Mouse (Mus musculus): ENCODE measurements around the gene Stk40. TPM values are rescaled to one million over a fixed set of nuclear protein-coding genes. Genes with fewer than 3 reads are reported as not detected.

The Stk40 gene
- polyA plus RNA-seq, 1 experiment from 2014 or later = 26.7 TPM

GRCm38 (mm10) chr4:126131290-126132121 lies 27.7 kb downstream of the Stk40 start:
- TF ChIP-seq CTCF (IDR thresholded peaks at IDR 0.05) = no peak
- TF ChIP-seq EP300 (IDR thresholded peaks at IDR 0.05) = peak; percentile 99
- Histone ChIP-seq H3K36me3 (ENCODE audit: insufficient read depth, low read length) (peaks cover 7% of the 10 kb centered on the region; the same call in 1 of the 2 replicates), H3K9me3 (ENCODE audit: low read length) (no peaks in the 10 kb centered on the region), H3K4me1 (ENCODE audit: insufficient read depth, low read depth, low read length) (peaks cover 40% of the 10 kb centered on the region), H3K27ac (ENCODE audit: low read length) (peak overlapping the region; percentile 94), H3K4me3 (ENCODE audit: low read depth, low read length) (no peak overlapping the region), H3K4me2 (replicated peaks; ENCODE audit: low read depth, low read length) (no peak overlapping the region), H3K27me3 (replicated peaks; ENCODE audit: insufficient read depth, low read length) (no peaks in the 10 kb centered on the region), H3K9ac (replicated peaks; ENCODE audit: low read depth) (no peak overlapping the region)
- ATAC-seq (peak; percentile 88), DNase-seq (ENCODE audit: low spot score) (peak; percentile 92)
- 30% methylated on average over 10 of the region's 10 CpGs for WGBS

- H3K4me1 ChIP-seq (ENCODE audit: insufficient read depth, low read depth, low read length) = peaks cover 40% of the 10 kb centered on the region
- peak; percentile 38 for ATAC-seq
- peak; percentile 77 for DNase-seq (ENCODE audit: low spot score)
- H3K4me2 ChIP-seq (replicated peaks; ENCODE audit: low read depth, low read length) = no peak overlapping the region
- H3K9ac ChIP-seq (replicated peaks; ENCODE audit: low read depth) = no peak overlapping the region
- no peaks in the 10 kb centered on the region for H3K9me3 ChIP-seq (ENCODE audit: low read length)
- H3K27me3 ChIP-seq (replicated peaks; ENCODE audit: insufficient read depth, low read length) = no peaks in the 10 kb centered on the region
- H3K27ac ChIP-seq (ENCODE audit: low read length) = peak overlapping the region; percentile 94
- WGBS = 24% methylated on average over 6 of the region's 6 CpGs
- no peak for TF ChIP-seq CTCF (IDR thresholded peaks at IDR 0.05)
- TF ChIP-seq EP300 (IDR thresholded peaks at IDR 0.05) = peak; percentile 88
- H3K4me3 ChIP-seq (ENCODE audit: low read depth, low read length) = no peak overlapping the region
- H3K36me3 ChIP-seq (ENCODE audit: insufficient read depth, low read length) = peaks cover 8% of the 10 kb centered on the region; the same call in 1 of the 2 replicates
These were observed 29.0 kb downstream of the Stk40 start for GRCm38 (mm10) chr4:126132636-126133264.

GRCm38 (mm10) chr4:126134236-126134635 lies 30.5 kb downstream of the Stk40 start:
- DNase-seq (ENCODE audit: low spot score) (no peak), ATAC-seq (no peak)
- TF ChIP-seq CTCF (IDR thresholded peaks at IDR 0.05) = no peak
- no peak for TF ChIP-seq EP300 (IDR thresholded peaks at IDR 0.05)
- H3K27me3 ChIP-seq (replicated peaks; ENCODE audit: insufficient read depth, low read length) = no peaks in the 10 kb centered on the region
- H3K36me3 ChIP-seq (ENCODE audit: insufficient read depth, low read length) = peaks cover 20% of the 10 kb centered on the region; the same call in 1 of the 2 replicates
- H3K4me3 ChIP-seq (ENCODE audit: low read depth, low read length) = no peak overlapping the region
- WGBS = 83% methylated on average over 4 of the region's 4 CpGs
- no peak overlapping the region for H3K9ac ChIP-seq (replicated peaks; ENCODE audit: low read depth)
- H3K4me2 ChIP-seq (replicated peaks; ENCODE audit: low read depth, low read length) = no peak overlapping the region
- peaks cover 40% of the 10 kb centered on the region for H3K4me1 ChIP-seq (ENCODE audit: insufficient read depth, low read depth, low read length)
- H3K9me3 ChIP-seq (ENCODE audit: low read length) = no peaks in the 10 kb centered on the region
- peak overlapping the region; percentile 94; the same call in 1 of the 2 replicates for H3K27ac ChIP-seq (ENCODE audit: low read length)

DNA sequence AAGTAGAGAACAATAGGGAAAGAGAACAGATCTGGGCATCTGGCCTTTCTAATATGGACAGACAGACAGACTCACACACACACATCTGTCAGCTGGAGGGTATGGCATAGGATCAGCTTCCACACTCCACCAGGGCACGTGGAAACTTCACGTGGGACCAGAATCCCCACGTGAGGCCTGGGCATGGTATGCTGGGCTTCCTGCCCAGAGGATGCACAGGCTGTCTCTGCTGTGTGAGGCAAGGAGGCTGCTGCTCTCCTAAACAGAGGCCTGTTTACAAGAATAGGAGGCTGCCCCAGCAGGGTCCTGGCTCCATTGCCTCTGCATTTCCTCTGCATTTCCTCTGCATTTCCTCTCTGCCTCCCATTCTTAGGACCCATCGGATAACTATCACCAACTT lies 30.9 kb downstream of the Stk40 start:
- Histone ChIP-seq H3K27me3 (replicated peaks; ENCODE audit: insufficient read depth, low read length) (no peaks in the 10 kb centered on the region), H3K36me3 (ENCODE audit: insufficient read depth, low read length) (peaks cover 23% of the 10 kb centered on the region; the same call in 1 of the 2 replicates), H3K4me1 (ENCODE audit: insufficient read depth, low read depth, low read length) (peaks cover 40% of the 10 kb centered on the region), H3K4me3 (ENCODE audit: low read depth, low read length) (no peak overlapping the region), H3K9ac (replicated peaks; ENCODE audit: low read depth) (no peak overlapping the region), H3K4me2 (replicated peaks; ENCODE audit: low read depth, low read length) (no peak overlapping the region), H3K9me3 (ENCODE audit: low read length) (no peaks in the 10 kb centered on the region), H3K27ac (ENCODE audit: low read length) (no peak overlapping the region)
- TF ChIP-seq CTCF (IDR thresholded peaks at IDR 0.05) (no peak), EP300 (IDR thresholded peaks at IDR 0.05) (no peak)
- WGBS = 56% methylated on average over 4 of the region's 4 CpGs
- DNase-seq (ENCODE audit: low spot score) (no peak), ATAC-seq (no peak)

- ATAC-seq (no peak), DNase-seq (ENCODE audit: low spot score) (no peak)
- WGBS = 84% methylated on average over 4 of the region's 4 CpGs
- H3K27me3 ChIP-seq (replicated peaks; ENCODE audit: insufficient read depth, low read length) = no peaks in the 10 kb centered on the region
- no peak overlapping the region for H3K4me2 ChIP-seq (replicated peaks; ENCODE audit: low read depth, low read length)
- no peaks in the 10 kb centered on the region for H3K9me3 ChIP-seq (ENCODE audit: low read length)
- H3K9ac ChIP-seq (replicated peaks; ENCODE audit: low read depth) = no peak overlapping the region
- TF ChIP-seq EP300 (IDR thresholded peaks at IDR 0.05) = no peak
- TF ChIP-seq CTCF (IDR thresholded peaks at IDR 0.05) = no peak
- no peak overlapping the region for H3K4me3 ChIP-seq (ENCODE audit: low read depth, low read length)
- no peak overlapping the region for H3K27ac ChIP-seq (ENCODE audit: low read length)
- peaks cover 14% of the 10 kb centered on the region for H3K4me1 ChIP-seq (ENCODE audit: insufficient read depth, low read depth, low read length)
- peaks cover 23% of the 10 kb centered on the region; the same call in 1 of the 2 replicates for H3K36me3 ChIP-seq (ENCODE audit: insufficient read depth, low read length)
These were observed 34.0 kb downstream of the Stk40 start for GRCm38 (mm10) chr4:126137773-126138172.

- Histone ChIP-seq H3K4me1 (ENCODE audit: insufficient read depth, low read depth, low read length) (peaks cover 4% of the 10 kb centered on the region; the same call in 1 of the 2 replicates), H3K27me3 (replicated peaks; ENCODE audit: insufficient read depth, low read length) (no peaks in the 10 kb centered on the region), H3K27ac (ENCODE audit: low read length) (no peak overlapping the region), H3K9me3 (ENCODE audit: low read length) (no peaks in the 10 kb centered on the region), H3K36me3 (ENCODE audit: insufficient read depth, low read length) (peaks cover 23% of the 10 kb centered on the region; the same call in 1 of the 2 replicates), H3K4me2 (replicated peaks; ENCODE audit: low read depth, low read length) (no peak overlapping the region), H3K9ac (replicated peaks; ENCODE audit: low read depth) (no peak overlapping the region), H3K4me3 (ENCODE audit: low read depth, low read length) (no peak overlapping the region)
- ATAC-seq (peak; percentile 37), DNase-seq (ENCODE audit: low spot score) (peak; percentile 15)
- 57% methylated on average over 5 of the region's 5 CpGs for WGBS
- TF ChIP-seq EP300 (IDR thresholded peaks at IDR 0.05) (no peak), CTCF (IDR thresholded peaks at IDR 0.05) (no peak)
These were observed 37.3 kb downstream of the Stk40 start for GRCm38 (mm10) chr4:126141021-126141420.
